Mouse (Mus musculus) CH12.LX (cell line): Measurements from ENCODE around the gene Pitx2. TPM values are rescaled to one million over a fixed set of nuclear protein-coding genes. Genes with fewer than 3 reads are reported as not detected.

ENCODE experiments used
- DNase-seq: peaks from one replicate; pipeline ENCODE4 v3.0.0-alpha.2; 2013; ENCODE audit errors: extremely low read depth
- H3K27ac ChIP-seq: 2 replicates; pipeline ENCODE4 v1.5.1; 2012; ENCODE audit warnings: low read depth, mild to moderate bottlenecking, control low read depth, moderate library complexity; ENCODE audit not compliant: insufficient read depth
- H3K27me3 ChIP-seq: replicated peaks from 2 replicates; pipeline ENCODE3; 2012; ENCODE audit warnings: inconsistent platforms
- H3K36me3 ChIP-seq, 2 experiments: replicated peaks in 1 of 2; 2 replicates each; pipeline versions ENCODE3 to v1.6.1; 2012; ENCODE audit warnings: inconsistent platforms in 1 of 2, low read length in 1 of 2, mild to moderate bottlenecking in 1 of 2, mixed read lengths in 1 of 2, moderate library complexity in 1 of 2; ENCODE audit not compliant: control insufficient read depth in 1 of 2, insufficient read depth in 1 of 2
- H3K4me1 ChIP-seq, 2 experiments: 2 replicates each; pipeline ENCODE4 v1.6.1; 2012; ENCODE audit warnings: inconsistent platforms in 1 of 2, moderate library complexity in 1 of 2; ENCODE audit not compliant: insufficient read depth in 2 of 2, control insufficient read depth in 1 of 2
- H3K4me2 ChIP-seq: 2 replicates; pipeline ENCODE4 v1.6.1; 2012; ENCODE audit warnings: low read depth, mild to moderate bottlenecking, control low read depth; ENCODE audit not compliant: poor library complexity, insufficient read depth, severe bottlenecking
- H3K4me3 ChIP-seq, 3 experiments: fragments of 150-350 bp in 1 of 3; sonication (generic) in 1 of 3; replicated peaks in 1 of 3; 2 replicates each; pipeline versions ENCODE3 to v1.5.1; 2011 to 2012; ENCODE audit warnings: low read depth in 2 of 3, low read length in 2 of 3, mild to moderate bottlenecking in 2 of 3, moderate library complexity in 2 of 3, control low read depth in 1 of 3, improper control_type of control experiment in 1 of 3, inconsistent platforms in 1 of 3, mixed read lengths in 1 of 3; ENCODE audit not compliant: poor library complexity in 1 of 3
- H3K79me2 ChIP-seq: replicated peaks from 2 replicates; pipeline ENCODE4 v1.6.1; 2012; ENCODE audit warnings: mild to moderate bottlenecking, moderate library complexity; ENCODE audit not compliant: control insufficient read depth, poor library complexity, insufficient read depth, severe bottlenecking; ENCODE audit errors: extremely low read depth
- H3K9ac ChIP-seq: 2 replicates; pipeline ENCODE4 v1.6.1; 2012; ENCODE audit warnings: low read depth, mild to moderate bottlenecking, control low read depth, moderate library complexity; ENCODE audit not compliant: insufficient read depth
- H3K9me3 ChIP-seq: replicated peaks from 2 replicates; pipeline ENCODE3; 2012; ENCODE audit warnings: low read length, inconsistent platforms, mixed read lengths
- CHD1 ChIP-seq: IDR thresholded peaks from 2 replicates; pipeline ENCODE4 v1.6.1; 2012; ENCODE audit warnings: low read depth, low read length, improper control_type of control experiment, inconsistent platforms
- CTCF ChIP-seq, 2 experiments: IDR thresholded peaks in 1 of 2; conservative IDR thresholded peaks in 1 of 2; 2 replicates each; pipeline ENCODE4 v1.5.1; 2011 to 2012; ENCODE audit warnings: low read depth in 2 of 2, low read length in 2 of 2, improper control_type of control experiment in 1 of 2, inconsistent platforms in 1 of 2, mild to moderate bottlenecking in 1 of 2, moderate library complexity in 1 of 2
- E2F4 ChIP-seq: IDR thresholded peaks from 2 replicates; pipeline ENCODE4 v1.6.1; 2011; ENCODE audit warnings: low read depth, low read length, improper control_type of control experiment; ENCODE audit not compliant: insufficient replicate concordance
- ELF1 ChIP-seq: IDR thresholded peaks from 2 replicates; pipeline ENCODE4 v1.6.1; 2014; ENCODE audit warnings: low read depth, mild to moderate bottlenecking, inconsistent platforms, low read length, improper control_type of control experiment
- GABPA ChIP-seq: IDR thresholded peaks from 2 replicates; pipeline ENCODE4 v1.6.1; 2012; ENCODE audit warnings: low read depth, low read length, improper control_type of control experiment, inconsistent platforms; ENCODE audit not compliant: insufficient replicate concordance
- HCFC1 ChIP-seq: IDR thresholded peaks from 2 replicates; pipeline ENCODE4 v1.6.1; 2012; ENCODE audit warnings: low read depth, mild to moderate bottlenecking, inconsistent platforms, low read length, improper control_type of control experiment
- IRF4 ChIP-seq: IDR thresholded peaks from 2 replicates; pipeline ENCODE4 v1.6.1; 2014; ENCODE audit warnings: low read depth, mild to moderate bottlenecking, inconsistent platforms, low read length, improper control_type of control experiment
- JUN ChIP-seq: IDR thresholded peaks from 2 replicates; pipeline ENCODE4 v1.6.1; 2011; ENCODE audit warnings: low read depth, mild to moderate bottlenecking, low read length, improper control_type of control experiment, moderate library complexity; ENCODE audit not compliant: insufficient read depth
- JUND ChIP-seq: conservative IDR thresholded peaks from 2 replicates; pipeline ENCODE4 v1.6.1; 2011; ENCODE audit warnings: low read depth, low read length, improper control_type of control experiment
- KAT2A ChIP-seq: IDR thresholded peaks from 2 replicates; pipeline ENCODE4 v1.6.1; 2012; ENCODE audit warnings: low read length, improper control_type of control experiment, inconsistent platforms; ENCODE audit not compliant: insufficient replicate concordance
- MAFK ChIP-seq: IDR thresholded peaks from 2 replicates; pipeline ENCODE4 v1.6.1; 2011; ENCODE audit warnings: low read length, improper control_type of control experiment; ENCODE audit not compliant: insufficient replicate concordance
- MAZ ChIP-seq: IDR thresholded peaks from 2 replicates; pipeline ENCODE4 v1.6.1; 2012; ENCODE audit warnings: low read depth, mild to moderate bottlenecking, inconsistent platforms, low read length, improper control_type of control experiment, moderate library complexity
- MXI1 ChIP-seq: IDR thresholded peaks from 2 replicates; pipeline ENCODE4 v1.6.1; 2011; ENCODE audit warnings: mild to moderate bottlenecking, low read depth, low read length, improper control_type of control experiment
- MYC ChIP-seq: IDR thresholded peaks from 2 replicates; pipeline ENCODE4 v1.6.1; 2011; ENCODE audit warnings: low read depth, mild to moderate bottlenecking, improper control_type of control experiment, low read length
- NRF1 ChIP-seq: IDR thresholded peaks from 2 replicates; pipeline ENCODE4 v1.6.1; 2014; ENCODE audit warnings: low read depth, mild to moderate bottlenecking, inconsistent platforms, low read length, improper control_type of control experiment, moderate library complexity
- POLR2A ChIP-seq: IDR thresholded peaks from 2 replicates; pipeline ENCODE4 v1.6.1; 2011; ENCODE audit warnings: low read depth, mild to moderate bottlenecking, improper control_type of control experiment, low read length
- RCOR1 ChIP-seq: conservative IDR thresholded peaks from 2 replicates; pipeline ENCODE4 v1.6.1; 2012; ENCODE audit warnings: low read depth, mild to moderate bottlenecking, inconsistent platforms, low read length, improper control_type of control experiment
- TBP ChIP-seq: conservative IDR thresholded peaks from 2 replicates; pipeline ENCODE4 v1.6.1; 2011; ENCODE audit warnings: low read depth, low read length, improper control_type of control experiment
- UBTF ChIP-seq: IDR thresholded peaks from 2 replicates; pipeline ENCODE4 v1.6.1; 2012; ENCODE audit warnings: low read depth, mild to moderate bottlenecking, inconsistent platforms, low read length, improper control_type of control experiment, moderate library complexity
- USF1 ChIP-seq: IDR thresholded peaks from 2 replicates; pipeline ENCODE4 v1.6.1; 2014; ENCODE audit warnings: low read depth, mild to moderate bottlenecking, inconsistent platforms, low read length, improper control_type of control experiment
- USF2 ChIP-seq: conservative IDR thresholded peaks from 2 replicates; pipeline ENCODE4 v1.6.1; 2011; ENCODE audit warnings: low read depth, low read length, improper control_type of control experiment
- ZC3H11A ChIP-seq: IDR thresholded peaks from 2 replicates; pipeline ENCODE4 v1.6.1; 2012; ENCODE audit warnings: low read depth, mild to moderate bottlenecking, inconsistent platforms, low read length, improper control_type of control experiment
- ZKSCAN1 ChIP-seq: IDR thresholded peaks from 2 replicates; pipeline ENCODE4 v1.6.1; 2012; ENCODE audit warnings: low read depth, inconsistent platforms, low read length, improper control_type of control experiment, borderline replicate concordance
- ZMIZ1 ChIP-seq: IDR thresholded peaks from 2 replicates; pipeline ENCODE4 v1.6.1; 2012; ENCODE audit warnings: low read depth, mild to moderate bottlenecking, inconsistent platforms, low read length, improper control_type of control experiment
- ZNF384 ChIP-seq: IDR thresholded peaks from 2 replicates; pipeline ENCODE4 v1.6.1; 2012; ENCODE audit warnings: low read depth, low read length, improper control_type of control experiment, inconsistent platforms
- dilution Hi-C: fragments of 300-500 bp; cut with MboI; formaldehyde crosslinking; loops from 2 replicates; pipeline ENCODE4 v1.14.3; 2020; ENCODE audit warnings: low sequenced_read_pairs; ENCODE audit not compliant: extremely low pct_unique_long_range_greater_than_20kb, extremely low pct_ligation_motif_present
- in situ Hi-C: fragments of 300-500 bp; cut with MboI; formaldehyde crosslinking; loops from 3 replicates; pipeline ENCODE4 v1.14.3; 2019; ENCODE audit warnings: low sequenced_read_pairs, low pct_ligation_motif_present, low pct_unique_long_range_greater_than_20kb, mixed read lengths
- polyA plus RNA-seq: library from polyadenylated mRNA; unstranded; fragments of >175 nt; gene quantifications from 2 replicates; pipeline ENCODE4 v1.2.1, GENCODE M21; 2012; ENCODE audit warnings: low read depth; ENCODE audit not compliant: insufficient read length
- total RNA-seq, 2 experiments: library from RNA; depleted of rRNA; stranded (reverse); fragments of 300-350 nt in 1 of 2; fragments of >200 nt in 1 of 2; gene quantifications; 2 replicates each; pipeline ENCODE4 v1.2.3; 2012 to 2014

Gene Pitx2
- total and polyA plus RNA-seq, 3 experiments: not detected

GRCm38 (mm10) chr3:129226681-129227080, 27.0 kb downstream of the Pitx2 start:
- peaks cover 45% of the 10 kb centered on the region for H3K9me3 ChIP-seq
- TF ChIP-seq ZNF384 (no peak), MAFK (no peak), POLR2A (no peak), USF1 (no peak), UBTF (no peak), GABPA (no peak), KAT2A (no peak), HCFC1 (no peak), ZMIZ1 (no peak), CTCF (conservative IDR thresholded peaks at IDR 0.05 in 1 of 2, IDR thresholded peaks at IDR 0.05 in 1 of 2; ENCODE audit: low read depth in 2 of 2, low read length in 2 of 2) (no peak), RCOR1 (no peak), ELF1 (no peak), IRF4 (no peak), CHD1 (no peak), JUN (no peak)
- TF ChIP-seq, all 38 proteins: peak for 0
- Histone ChIP-seq H3K4me1 (no peaks in the 10 kb centered on the region), H3K4me2 (no peak overlapping the region), H3K27me3 (no peaks in the 10 kb centered on the region), H3K79me2 (no peaks in the 10 kb centered on the region), H3K9ac (no peak overlapping the region), H3K36me3 (no peaks in the 10 kb centered on the region), H3K4me3 (no peak overlapping the region), H3K27ac (no peak overlapping the region)
- in situ Hi-C loops: no loop called here
- no peak for DNase-seq
- dilution Hi-C loops: no loop called here

- TF ChIP-seq ZKSCAN1 (no peak), MXI1 (no peak), USF1 (no peak), ZC3H11A (no peak), RCOR1 (no peak), CHD1 (no peak), E2F4 (no peak), MAFK (no peak), JUND (no peak), GABPA (no peak), NRF1 (no peak), POLR2A (no peak), USF2 (no peak), MYC (no peak), UBTF (no peak), TBP (no peak), MAZ (no peak)
- peaks cover 47% of the 10 kb centered on the region for H3K9me3 ChIP-seq
- dilution Hi-C loops (no loop called here), in situ Hi-C loops (no loop called here)
- no peak overlapping the region for H3K4me2 ChIP-seq
- H3K27me3 ChIP-seq: no peaks in the 10 kb centered on the region
- H3K4me3 ChIP-seq: no peak overlapping the region
- no peak overlapping the region for H3K27ac ChIP-seq
- no peaks in the 10 kb centered on the region for H3K79me2 ChIP-seq
- no peaks in the 10 kb centered on the region for H3K36me3 ChIP-seq
- H3K4me1 ChIP-seq: no peaks in the 10 kb centered on the region
- no peak for DNase-seq
- no peak overlapping the region for H3K9ac ChIP-seq
Measured at GRCm38 (mm10) chr3:129227331-129227730, 27.7 kb downstream of the Pitx2 start.
